ENCODE assay signal across 7 mouse cellular contexts in genomic region chr3:88578498-88579424, GRCm38 (mm10). TPM values are rescaled to one million over a fixed set of nuclear protein-coding genes. Genes with fewer than 3 reads are reported as not detected.
A peak's percentile ranks its signal among the peaks of the same experiment; 100 is the strongest.
DNase-seq lines count a peak whose midpoint lies in the region; ATAC-seq and TF ChIP-seq lines count a peak whose summit lies in the region.

No protein-coding gene starts in this region.

- no peak for ATAC-seq in megakaryocyte, adult 5-6 weeks (ENCODE audit: poor library complexity, severe bottlenecking)
- 0 out of 2 replicates have a peak, but pooled peaks have one; percentile 44 for ATAC-seq in forebrain, embryonic 11.5 days (replicated peaks; ENCODE audit: low FRiP score)
- ATAC-seq in limb, embryonic 14.5 days (ENCODE audit: low FRiP score, low read depth): no peak
- ATAC-seq in stomach, postnatal 0 days (ENCODE audit: low FRiP score, low TSS enrichment): no peak
- ATAC-seq in frontal cortex, adult (ENCODE audit: low TSS enrichment): no peak

- TF ChIP-seq POLR2A in limb, embryonic 14.5 days (IDR thresholded peaks at IDR 0.05; ENCODE audit: borderline replicate concordance, extremely low read depth, insufficient read depth, insufficient read length): no peak

- H3K27ac ChIP-seq in forebrain, embryonic 11.5 days (ENCODE audit: low read depth, low read length): no peak overlapping the region
- 0 out of 2 replicates have a peak overlapping the region, but pooled peaks have one; percentile 33 for H3K27ac ChIP-seq in limb, embryonic 14.5 days (replicated peaks; ENCODE audit: low read depth, low read length)
- no peak overlapping the region for H3K27ac ChIP-seq in stomach, postnatal 0 days (replicated peaks)

- WGBS in forebrain, embryonic 11.5 days: 54% methylated on average over 8 of the region's 8 CpGs
- 43% methylated on average over 8 of the region's 8 CpGs for WGBS in limb, embryonic 14.5 days
- 47% methylated on average over 8 of the region's 8 CpGs for WGBS in stomach, postnatal 0 days

- peaks cover 40% of the 10 kb centered on the region for H3K4me1 ChIP-seq in megakaryocyte, embryonic 14.5 days
- peaks cover 4% of the 10 kb centered on the region; the same call in 1 of the 2 replicates for H3K4me1 ChIP-seq in forebrain, embryonic 11.5 days (replicated peaks; ENCODE audit: control insufficient read depth, insufficient read depth, low read length)
- H3K4me1 ChIP-seq in limb, embryonic 14.5 days (ENCODE audit: control insufficient read depth, insufficient read depth, low read length): peaks cover 11% of the 10 kb centered on the region
- H3K4me1 ChIP-seq in stomach, postnatal 0 days (replicated peaks; ENCODE audit: control insufficient read depth, insufficient read depth): no peaks in the 10 kb centered on the region; the same call in 1 of the 2 replicates

- H3K9ac ChIP-seq in forebrain, embryonic 11.5 days (ENCODE audit: low read length): peak overlapping the region; percentile 86; the same call in 1 of the 2 replicates
- H3K9ac ChIP-seq in limb, embryonic 14.5 days (ENCODE audit: low read depth, low read length, severe bottlenecking): peak overlapping the region; percentile 82
- H3K9ac ChIP-seq in stomach, postnatal 0 days (ENCODE audit: low read length): no peak overlapping the region

- TF ChIP-seq EP300 in stomach, postnatal 0 days (optimal IDR thresholded peaks at IDR 0.05): no peak

- peak overlapping the region; percentile 94 for H3K4me3 ChIP-seq in megakaryocyte, embryonic 14.5 days (replicated peaks)
- H3K4me3 ChIP-seq in forebrain, embryonic 11.5 days (ENCODE audit: low read depth, low read length): peak overlapping the region; percentile 92
- H3K4me3 ChIP-seq in limb, embryonic 14.5 days (replicated peaks; ENCODE audit: low read length): peak overlapping the region; percentile 87
- H3K4me3 ChIP-seq in stomach, postnatal 0 days (ENCODE audit: low read depth, low read length): peak overlapping the region; percentile 88

- peak overlapping the region; percentile 76; the same call in 1 of the 2 replicates for H3K4me2 ChIP-seq in forebrain, embryonic 11.5 days (ENCODE audit: low read depth, low read length, severe bottlenecking)
- peak overlapping the region; percentile 68 for H3K4me2 ChIP-seq in limb, embryonic 14.5 days (replicated peaks; ENCODE audit: low read depth, low read length, severe bottlenecking)
- H3K4me2 ChIP-seq in stomach, postnatal 0 days (replicated peaks; ENCODE audit: low read depth): peak overlapping the region; percentile 70

- H3K27me3 ChIP-seq in megakaryocyte, embryonic 14.5 days (replicated peaks): no peaks in the 10 kb centered on the region
- no peaks in the 10 kb centered on the region for H3K27me3 ChIP-seq in forebrain, embryonic 11.5 days (ENCODE audit: control insufficient read depth, insufficient read depth, low read length)
- no peaks in the 10 kb centered on the region for H3K27me3 ChIP-seq in limb, embryonic 14.5 days (ENCODE audit: control insufficient read depth, insufficient read depth, low read length)
- no peaks in the 10 kb centered on the region for H3K27me3 ChIP-seq in stomach, postnatal 0 days (ENCODE audit: control insufficient read depth, insufficient read depth, low read length)

- DNase-seq in forebrain, embryonic 11.5 days (ENCODE audit: low spot score): no peak
- no peak for DNase-seq in limb, embryonic 14.5 days (ENCODE audit: low spot score)
- DNase-seq in stomach, postnatal 0 days (ENCODE audit: low spot score): no peak
- no peak for DNase-seq in embryo, embryonic 9.5 days (ENCODE audit: extremely low spot score)

- peaks cover 27% of the 10 kb centered on the region for H3K36me3 ChIP-seq in megakaryocyte, embryonic 14.5 days (replicated peaks; ENCODE audit: low read length)
- no peaks in the 10 kb centered on the region; the same call in 1 of the 2 replicates for H3K36me3 ChIP-seq in forebrain, embryonic 11.5 days (ENCODE audit: control insufficient read depth, insufficient read depth, low read length)
- peaks cover 29% of the 10 kb centered on the region for H3K36me3 ChIP-seq in limb, embryonic 14.5 days (ENCODE audit: control insufficient read depth, insufficient read depth, low read length)
- peaks cover 5% of the 10 kb centered on the region; the same call in 1 of the 2 replicates for H3K36me3 ChIP-seq in stomach, postnatal 0 days (ENCODE audit: control insufficient read depth, insufficient read depth, low read length)

- TF ChIP-seq CTCF in stomach, postnatal 0 days (IDR thresholded peaks at IDR 0.05; ENCODE audit: low read depth): no peak

- no peaks in the 10 kb centered on the region for H3K9me3 ChIP-seq in megakaryocyte, embryonic 14.5 days
- no peaks in the 10 kb centered on the region for H3K9me3 ChIP-seq in forebrain, embryonic 11.5 days (ENCODE audit: control insufficient read depth, low read length)
- H3K9me3 ChIP-seq in limb, embryonic 14.5 days (ENCODE audit: control insufficient read depth, low read length): no peaks in the 10 kb centered on the region
- no peaks in the 10 kb centered on the region for H3K9me3 ChIP-seq in stomach, postnatal 0 days (ENCODE audit: control insufficient read depth, low read length)

RNA-seq across cellular contexts. Expression of gene Ssr2, which starts 3.1 kb away (rescaled TPM):
- 111 and 307 TPM in 2 replicates for polyA plus RNA-seq in megakaryocyte, embryonic 14.5 days (2012; ENCODE audit: insufficient read depth, low replicate concordance)
- total RNA-seq in megakaryocyte, adult 5-6 weeks (2015): 207 and 216 TPM in 2 replicates
- total RNA-seq in megakaryocyte, adult 5-6 weeks (2017): 93.2 and 107 TPM in 2 replicates
- polyA plus RNA-seq in forebrain, embryonic 11.5 days (2014; fragmentation: Nextera tagmentation; extraction: Ambion mirVana): 142 and 148 TPM in 2 replicates
- 422 and 466 TPM in 2 replicates for polyA plus RNA-seq in limb, embryonic 14.5 days (2012; rRNA removed)
- polyA plus RNA-seq in limb, embryonic 14.5 days (2014; fragmentation: Nextera tagmentation; extraction: Ambion mirVana): 307 and 325 TPM in 2 replicates
- polyA plus RNA-seq in stomach, postnatal 0 days (2015; fragmentation: Nextera tagmentation; extraction: Ambion mirVana): 257 and 271 TPM in 2 replicates

RNA-seq across cellular contexts. Expression of gene Ubqln4, which starts 25.2 kb away (rescaled TPM):
- 26.1 and 51.5 TPM in 2 replicates for polyA plus RNA-seq in megakaryocyte, embryonic 14.5 days (2012; ENCODE audit: insufficient read depth, low replicate concordance)
- 10.5 and 14.5 TPM in 2 replicates for total RNA-seq in megakaryocyte, adult 5-6 weeks (2015)
- total RNA-seq in megakaryocyte, adult 5-6 weeks (2017): 15.9 and 16.4 TPM in 2 replicates
- polyA plus RNA-seq in forebrain, embryonic 11.5 days (2014; fragmentation: Nextera tagmentation; extraction: Ambion mirVana): 89.2 and 95.0 TPM in 2 replicates
- 90.4 and 112 TPM in 2 replicates for polyA plus RNA-seq in limb, embryonic 14.5 days (2012; rRNA removed)
- 52.5 and 57.8 TPM in 2 replicates for polyA plus RNA-seq in limb, embryonic 14.5 days (2014; fragmentation: Nextera tagmentation; extraction: Ambion mirVana)
- 19.5 and 21.8 TPM in 2 replicates for polyA plus RNA-seq in stomach, postnatal 0 days (2015; fragmentation: Nextera tagmentation; extraction: Ambion mirVana)

RNA-seq across cellular contexts. Expression of gene Lamtor2, which starts 25.9 kb away (rescaled TPM):
- polyA plus RNA-seq in megakaryocyte, embryonic 14.5 days (2012; ENCODE audit: insufficient read depth, low replicate concordance): 18.1 and 152 TPM in 2 replicates
- 31.3 TPM in 2 replicates for total RNA-seq in megakaryocyte, adult 5-6 weeks (2015)
- 57.8 and 73.4 TPM in 2 replicates for total RNA-seq in megakaryocyte, adult 5-6 weeks (2017)
- 89.3 and 96.0 TPM in 2 replicates for polyA plus RNA-seq in forebrain, embryonic 11.5 days (2014; fragmentation: Nextera tagmentation; extraction: Ambion mirVana)
- 92.5 and 117 TPM in 2 replicates for polyA plus RNA-seq in limb, embryonic 14.5 days (2012; rRNA removed)
- polyA plus RNA-seq in limb, embryonic 14.5 days (2014; fragmentation: Nextera tagmentation; extraction: Ambion mirVana): 100 and 103 TPM in 2 replicates
- 154 and 157 TPM in 2 replicates for polyA plus RNA-seq in stomach, postnatal 0 days (2015; fragmentation: Nextera tagmentation; extraction: Ambion mirVana)

RNA-seq across cellular contexts. Expression of gene Arhgef2, which starts 27.0 kb away (rescaled TPM):
- 302 and 446 TPM in 2 replicates for polyA plus RNA-seq in megakaryocyte, embryonic 14.5 days (2012; ENCODE audit: insufficient read depth, low replicate concordance)
- 71.1 and 85.9 TPM in 2 replicates for total RNA-seq in megakaryocyte, adult 5-6 weeks (2015)
- total RNA-seq in megakaryocyte, adult 5-6 weeks (2017): 49.6 and 73.1 TPM in 2 replicates
- 118 and 123 TPM in 2 replicates for polyA plus RNA-seq in forebrain, embryonic 11.5 days (2014; fragmentation: Nextera tagmentation; extraction: Ambion mirVana)
- polyA plus RNA-seq in limb, embryonic 14.5 days (2012; rRNA removed): 81.9 and 105 TPM in 2 replicates
- 84.7 and 94.8 TPM in 2 replicates for polyA plus RNA-seq in limb, embryonic 14.5 days (2014; fragmentation: Nextera tagmentation; extraction: Ambion mirVana)
- polyA plus RNA-seq in stomach, postnatal 0 days (2015; fragmentation: Nextera tagmentation; extraction: Ambion mirVana): 29.0 and 33.0 TPM in 2 replicates

RNA-seq across cellular contexts. Expression of gene Rab25, which starts 30.7 kb away (rescaled TPM):
- 0.51 TPM in 1 of 2 replicates, not detected in the other for polyA plus RNA-seq in megakaryocyte, embryonic 14.5 days (2012; ENCODE audit: insufficient read depth, low replicate concordance)
- not detected in 2 replicates for total RNA-seq in megakaryocyte, adult 5-6 weeks (2015)
- not detected in 2 replicates for total RNA-seq in megakaryocyte, adult 5-6 weeks (2017)
- polyA plus RNA-seq in forebrain, embryonic 11.5 days (2014; fragmentation: Nextera tagmentation; extraction: Ambion mirVana): 0.43 and 1.1 TPM in 2 replicates
- polyA plus RNA-seq in limb, embryonic 14.5 days (2012; rRNA removed): 27.0 and 35.0 TPM in 2 replicates
- 52.7 and 70.4 TPM in 2 replicates for polyA plus RNA-seq in limb, embryonic 14.5 days (2014; fragmentation: Nextera tagmentation; extraction: Ambion mirVana)
- polyA plus RNA-seq in stomach, postnatal 0 days (2015; fragmentation: Nextera tagmentation; extraction: Ambion mirVana): 252 and 271 TPM in 2 replicates
